Mouse (Mus musculus) heart, postnatal 0 days (tissue): ENCODE results near the gene Klk1.

Experiments
- CTCF ChIP-seq: IDR thresholded peaks from 2 replicates; pipeline ENCODE4 v1.5.1; 2016; ENCODE audit warnings: antibody characterized with exemption, control low read depth, low read depth
- EP300 ChIP-seq: IDR thresholded peaks from 2 replicates; pipeline ENCODE4 v1.6.1; 2016; ENCODE audit warnings: antibody characterized with exemption, low read depth

GRCm38 (mm10) chr7:44268117-44268516 is 43.0 kb downstream of the Klk1 start:
- TF ChIP-seq CTCF (no peak), EP300 (no peak)
